Mouse (Mus musculus) small intestine, adult 2 months (tissue): ENCODE results near the gene Asb11. TPM values are rescaled to one million over a fixed set of nuclear protein-coding genes. Genes with fewer than 3 reads are reported as not detected.

Experiments used
- H3K27ac ChIP-seq: fragments of 200-500 bp; 2 replicates; pipeline ENCODE4 v1.5.1; 2012; ENCODE audit warnings: low read depth, low read length, control low read depth, inconsistent platforms; ENCODE audit not compliant: insufficient read depth
- H3K27me3 ChIP-seq: fragments of 200-500 bp; 2 replicates; pipeline ENCODE4 v1.6.1; 2012; ENCODE audit warnings: mild to moderate bottlenecking, moderate library complexity, low read length, inconsistent platforms; ENCODE audit not compliant: control insufficient read depth, insufficient read depth
- H3K36me3 ChIP-seq: fragments of 200-500 bp; 2 replicates; pipeline ENCODE4 v1.6.1; 2012; ENCODE audit warnings: mild to moderate bottlenecking, low read length, control low read depth, inconsistent platforms; ENCODE audit not compliant: control insufficient read depth, insufficient read depth
- H3K4me1 ChIP-seq: fragments of 200-500 bp; 2 replicates; pipeline ENCODE4 v1.6.1; 2012; ENCODE audit warnings: low read length, inconsistent platforms, mixed read lengths; ENCODE audit not compliant: control insufficient read depth, insufficient read depth, insufficient read length
- H3K4me3 ChIP-seq: fragments of 200-500 bp; 2 replicates; pipeline ENCODE4 v1.5.1; 2012; ENCODE audit warnings: low read depth, mild to moderate bottlenecking, control low read depth, inconsistent platforms, low read length, moderate library complexity
- CTCF ChIP-seq: fragments of 200-500 bp; IDR thresholded peaks from 2 replicates; pipeline ENCODE4 v1.5.1; 2012; ENCODE audit warnings: low read depth, mild to moderate bottlenecking, control low read depth, inconsistent platforms, low read length, moderate library complexity, mixed read lengths; ENCODE audit not compliant: insufficient replicate concordance, insufficient read length; ENCODE audit errors: extremely low read depth
- POLR2A ChIP-seq: fragments of 200-500 bp; IDR thresholded peaks from 2 replicates; pipeline ENCODE4 v1.6.1; 2012; ENCODE audit warnings: low read depth, mild to moderate bottlenecking, control low read depth, inconsistent platforms, low read length, moderate library complexity
- WGBS: fragments of 180-500 bp; shearing (Covaris S2); methylation state at CpG from one replicate; pipeline ENCODE4 v1.1.7; 2018; 5-methylcytosine and 5-hydroxymethylcytosine counted together
- polyA plus RNA-seq: library from polyadenylated mRNA; depleted of rRNA; stranded (reverse); fragments of >200 nt; gene quantifications from 2 replicates; pipeline ENCODE4 v1.2.3, GENCODE M21; 2012; rRNA removed

Gene Asb11
- polyA plus RNA-seq: 0.14 and 2.1 TPM in 2 replicates

GRCm38 (mm10) chrX:164436709-164437108, at the start of gene Asb11:
TSS of gene Asb11 (plus strand) at chrX:164436994.
- TF ChIP-seq CTCF (no peak), POLR2A (no peak)
- Histone ChIP-seq H3K4me3 (no peak within 1 kb of the TSS), H3K27ac (no peak within 1 kb of the TSS), H3K36me3 (peaks cover 10% of the 10 kb centered on the region; the same call in 1 of the 2 replicates), H3K4me1 (no peaks in the 10 kb centered on the region; the same call in 1 of the 2 replicates), H3K27me3 (no peaks in the 10 kb centered on the region)
- WGBS: 25% methylated on average over 8 of the region's 8 CpGs

- 80% methylated on average over 4 of the region's 4 CpGs for WGBS
- no peaks in the 10 kb centered on the region for H3K27me3 ChIP-seq
- no peaks in the 10 kb centered on the region for H3K4me1 ChIP-seq
- H3K27ac ChIP-seq: no peak overlapping the region
- H3K36me3 ChIP-seq: no peaks in the 10 kb centered on the region
- TF ChIP-seq POLR2A (no peak), CTCF (no peak)
- no peak overlapping the region for H3K4me3 ChIP-seq
These were observed 42.7 kb upstream of the Asb11 start for GRCm38 (mm10) chrX:164394091-164394490.

DNA sequence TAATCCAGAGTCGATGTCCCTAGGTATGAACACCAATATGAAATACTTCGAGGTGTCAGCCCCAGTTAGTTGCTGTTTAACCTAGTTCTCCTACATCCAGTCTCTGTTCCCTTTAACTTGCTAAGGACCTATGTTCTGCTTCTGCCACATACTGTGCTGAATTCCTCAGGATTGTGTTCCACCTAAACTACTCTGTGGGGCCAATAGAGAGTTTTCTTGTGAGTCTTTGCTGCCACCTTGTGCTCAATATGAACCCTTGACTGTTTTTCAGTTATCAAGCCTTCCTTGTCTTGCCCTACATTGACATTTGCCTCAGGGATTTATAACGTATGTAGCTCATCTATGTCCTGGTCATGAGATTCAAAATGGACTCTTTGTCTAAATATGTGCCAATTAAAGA, 38.3 kb upstream of the Asb11 start:
- WGBS: 51% methylated on average over 3 of the region's 3 CpGs
- Histone ChIP-seq H3K36me3 (no peaks in the 10 kb centered on the region), H3K4me3 (no peak overlapping the region), H3K27ac (no peak overlapping the region), H3K27me3 (no peaks in the 10 kb centered on the region), H3K4me1 (no peaks in the 10 kb centered on the region)
- TF ChIP-seq CTCF: no peak
- no peak for TF ChIP-seq POLR2A

DNA sequence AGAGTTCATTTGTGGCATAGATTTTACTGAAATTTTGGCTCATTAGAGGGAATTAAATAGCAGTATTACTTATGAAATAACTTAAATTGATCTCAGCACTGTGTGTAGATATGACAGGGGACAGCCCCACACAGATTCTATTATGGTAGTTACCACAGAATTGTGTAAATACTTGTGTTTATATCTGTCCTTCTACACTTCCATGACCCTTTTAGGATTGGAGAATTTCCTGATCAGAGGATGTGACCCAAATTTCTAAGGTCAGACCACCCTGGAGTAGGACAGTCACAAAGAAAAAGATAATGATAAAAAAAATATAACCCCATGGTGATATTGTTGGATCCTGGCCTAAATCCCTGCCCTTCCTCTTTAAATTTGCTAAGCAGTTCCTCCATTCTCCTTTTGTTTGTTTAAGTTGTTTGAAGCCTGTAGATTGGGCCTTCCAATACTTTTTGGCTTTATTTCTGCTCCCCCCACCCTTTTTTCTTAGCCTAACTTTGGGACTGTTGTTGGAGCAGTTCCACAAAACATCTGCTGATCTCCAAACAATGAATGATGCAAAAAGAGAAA, 31.6 kb upstream of the Asb11 start:
- H3K27ac ChIP-seq: no peak overlapping the region
- no peaks in the 10 kb centered on the region for H3K4me1 ChIP-seq
- no peak overlapping the region for H3K4me3 ChIP-seq
- no peaks in the 10 kb centered on the region for H3K36me3 ChIP-seq
- TF ChIP-seq CTCF (no peak), POLR2A (no peak)
- no peaks in the 10 kb centered on the region for H3K27me3 ChIP-seq

DNA sequence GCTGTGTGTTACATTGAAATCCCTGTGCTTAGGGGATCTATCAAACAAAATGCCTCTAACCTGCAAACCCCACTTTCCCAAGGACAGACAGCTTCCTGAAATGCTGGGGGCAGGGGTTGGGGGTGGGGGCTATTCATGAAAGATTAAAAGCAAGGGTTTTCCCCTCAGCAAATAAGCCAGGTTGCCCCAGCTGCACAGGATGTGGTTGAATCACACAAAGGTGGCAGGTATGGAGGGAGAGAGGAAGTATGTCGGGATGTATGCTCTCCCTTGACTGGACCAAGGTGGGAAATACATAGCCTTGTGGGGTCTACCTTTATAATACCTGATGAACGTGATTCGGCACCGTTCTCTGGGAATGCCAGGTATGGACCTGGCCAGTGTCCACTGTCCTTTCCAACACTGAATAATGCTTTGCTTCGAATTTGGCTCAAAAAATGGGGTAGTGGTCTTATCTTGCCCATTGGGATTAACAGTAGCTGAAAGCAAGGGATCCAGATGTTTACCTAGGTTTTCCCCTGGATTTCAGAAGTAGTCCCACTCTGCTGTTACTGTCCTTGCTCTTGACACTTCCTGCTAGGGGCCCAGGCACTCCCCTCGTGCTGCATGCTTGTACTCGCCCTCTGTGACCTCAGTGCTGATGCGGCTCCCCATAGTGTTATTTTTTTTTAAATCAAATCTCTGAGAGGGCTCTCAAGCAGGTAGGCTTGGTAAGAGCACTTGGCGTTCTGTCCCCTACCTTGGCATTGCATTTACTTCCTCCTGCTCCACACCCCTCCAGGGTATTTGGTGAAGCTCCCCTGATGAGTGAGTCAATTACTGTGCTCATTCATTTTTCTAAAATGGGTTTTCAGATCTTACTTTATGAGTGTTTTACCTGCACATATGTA, 30.4 kb upstream of the Asb11 start:
- no peak overlapping the region for H3K4me3 ChIP-seq
- no peak overlapping the region for H3K27ac ChIP-seq
- TF ChIP-seq CTCF (no peak), POLR2A (no peak)
- H3K4me1 ChIP-seq: no peaks in the 10 kb centered on the region
- no peaks in the 10 kb centered on the region for H3K36me3 ChIP-seq
- no peaks in the 10 kb centered on the region for H3K27me3 ChIP-seq
- WGBS: 72% methylated on average over 9 of the region's 9 CpGs

GRCm38 (mm10) chrX:164408301-164408927, 28.4 kb upstream of the Asb11 start:
- Histone ChIP-seq H3K27ac (no peak overlapping the region), H3K4me1 (no peaks in the 10 kb centered on the region), H3K27me3 (no peaks in the 10 kb centered on the region), H3K4me3 (no peak overlapping the region), H3K36me3 (no peaks in the 10 kb centered on the region)
- 65% methylated on average over 3 of the region's 3 CpGs for WGBS
- TF ChIP-seq POLR2A: no peak
- TF ChIP-seq CTCF: no peak

DNA sequence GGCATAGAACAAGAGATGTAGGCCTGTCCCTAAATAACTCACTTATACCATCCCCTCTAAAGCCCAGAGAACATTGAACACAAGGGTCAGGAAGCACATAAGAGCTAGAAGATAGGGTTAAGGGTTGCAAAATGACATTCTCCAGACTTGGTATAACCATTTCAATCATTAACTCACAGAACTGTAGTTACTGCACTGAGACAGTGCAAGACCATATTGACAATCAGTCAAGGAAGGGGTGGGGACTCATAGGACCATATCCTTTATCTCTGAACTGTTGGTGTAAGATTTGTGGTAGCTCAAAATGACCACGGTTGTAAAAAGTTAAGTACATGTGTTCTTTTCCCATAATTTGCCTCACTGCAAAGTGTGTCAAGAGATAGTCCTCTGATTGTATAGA, 26.2 kb upstream of the Asb11 start:
- no peaks in the 10 kb centered on the region for H3K36me3 ChIP-seq
- H3K27ac ChIP-seq: no peak overlapping the region
- no peaks in the 10 kb centered on the region for H3K4me1 ChIP-seq
- TF ChIP-seq CTCF (no peak), POLR2A (no peak)
- H3K27me3 ChIP-seq: no peaks in the 10 kb centered on the region
- no peak overlapping the region for H3K4me3 ChIP-seq
- 37% methylated on average over 1 of the region's 1 CpGs for WGBS
